Mouse (Mus musculus): ENCODE measurements around the gene Mroh2a. TPM values are rescaled to one million over a fixed set of nuclear protein-coding genes. Genes with fewer than 3 reads are reported as not detected.

Mroh2a gene
- total RNA-seq, 1 experiment: 0.76 TPM

GRCm38 (mm10) chr1:88266123-88266522 is 39.3 kb downstream of the Mroh2a start:
- H3K9ac ChIP-seq (ENCODE audit: insufficient read depth, low read depth, low read length, poor library complexity, severe bottlenecking): no peak overlapping the region
- in situ Hi-C loops (cut with MboI; ENCODE audit: low sequenced_read_pairs in 2 of 2, unreplicated experiment in 2 of 2): no loop called here
- TF ChIP-seq ZNF384 (IDR thresholded peaks at IDR 0.05; ENCODE audit: low read depth, low read length) (no peak), CHD2 (IDR thresholded peaks at IDR 0.05; ENCODE audit: low read depth, low read length) (no peak), MAFK (IDR thresholded peaks at IDR 0.05; ENCODE audit: insufficient read depth, low read depth, low read length) (no peak), HCFC1 (IDR thresholded peaks at IDR 0.05; ENCODE audit: borderline replicate concordance, insufficient read depth, low read length) (no peak), ZC3H11A (IDR thresholded peaks at IDR 0.05; ENCODE audit: borderline replicate concordance, low read depth, low read length) (no peak)
- H3K9me3 ChIP-seq (ENCODE audit: control insufficient read depth, insufficient read depth, low read depth, low read length): peaks cover 3% of the 10 kb centered on the region; the same call in 1 of the 2 replicates
- H3K4me1 ChIP-seq (ENCODE audit: control insufficient read depth in 2 of 2, insufficient read depth in 2 of 2, low read length in 2 of 2, poor library complexity in 1 of 2): peaks cover 3 to 4% of the 10 kb centered on the region in 2 experiments; a peak in 2 of 4 replicates
- no peak overlapping the region for H3K27ac ChIP-seq (ENCODE audit: insufficient read depth, low read depth, low read length, poor library complexity, severe bottlenecking)
- H3K36me3 ChIP-seq (ENCODE audit: control insufficient read depth, insufficient read depth, low read length, poor library complexity, severe bottlenecking): peaks cover 80% of the 10 kb centered on the region
- no peak for DNase-seq (ENCODE audit: low read depth, low spot score)
- H3K4me3 ChIP-seq (ENCODE audit: insufficient read depth in 1 of 2, low read depth in 1 of 2, low read length in 2 of 2, poor library complexity in 1 of 2, severe bottlenecking in 1 of 2): no peak overlapping the region

GRCm38 (mm10) chr1:88267489-88267888 is 40.7 kb downstream of the Mroh2a start:
- no peak for TF ChIP-seq ZNF384 (IDR thresholded peaks at IDR 0.05; ENCODE audit: low read depth, low read length)
- H3K36me3 ChIP-seq (ENCODE audit: control insufficient read depth, insufficient read depth, low read length, poor library complexity, severe bottlenecking): peaks cover 89% of the 10 kb centered on the region
- no peak overlapping the region for H3K4me3 ChIP-seq (ENCODE audit: insufficient read depth in 1 of 2, low read depth in 1 of 2, low read length in 2 of 2, poor library complexity in 1 of 2, severe bottlenecking in 1 of 2)
- H3K9me3 ChIP-seq (ENCODE audit: control insufficient read depth, insufficient read depth, low read depth, low read length): peaks cover 5% of the 10 kb centered on the region; the same call in 1 of the 2 replicates
- H3K9ac ChIP-seq (ENCODE audit: insufficient read depth, low read depth, low read length, poor library complexity, severe bottlenecking): no peak overlapping the region
- no peak for DNase-seq (ENCODE audit: low read depth, low spot score)
- in situ Hi-C loops (cut with MboI; ENCODE audit: low sequenced_read_pairs in 2 of 2, unreplicated experiment in 2 of 2): no loop called here
- H3K27ac ChIP-seq (ENCODE audit: insufficient read depth, low read depth, low read length, poor library complexity, severe bottlenecking): no peak overlapping the region
- peaks cover 2 to 3% of the 10 kb centered on the region in 2 experiments; a peak in 2 of 4 replicates for H3K4me1 ChIP-seq (ENCODE audit: control insufficient read depth in 2 of 2, insufficient read depth in 2 of 2, low read length in 2 of 2, poor library complexity in 1 of 2)

- Histone ChIP-seq H3K27ac (ENCODE audit: insufficient read depth, low read depth, low read length, poor library complexity, severe bottlenecking) (no peak overlapping the region), H3K36me3 (ENCODE audit: control insufficient read depth, insufficient read depth, low read length, poor library complexity, severe bottlenecking) (peaks cover 91% of the 10 kb centered on the region), H3K4me1 (ENCODE audit: control insufficient read depth in 2 of 2, insufficient read depth in 2 of 2, low read length in 2 of 2, poor library complexity in 1 of 2) (no peaks in the 10 kb centered on the region), H3K4me3 (ENCODE audit: insufficient read depth in 1 of 2, low read depth in 1 of 2, low read length in 2 of 2, poor library complexity in 1 of 2, severe bottlenecking in 1 of 2) (no peak overlapping the region), H3K9ac (ENCODE audit: insufficient read depth, low read depth, low read length, poor library complexity, severe bottlenecking) (no peak overlapping the region), H3K9me3 (ENCODE audit: control insufficient read depth, insufficient read depth, low read depth, low read length) (peaks cover 5% of the 10 kb centered on the region; the same call in 1 of the 2 replicates)
- DNase-seq (ENCODE audit: low read depth, low spot score): no peak
- TF ChIP-seq ZC3H11A (IDR thresholded peaks at IDR 0.05; ENCODE audit: borderline replicate concordance, low read depth, low read length) (no peak), CHD2 (IDR thresholded peaks at IDR 0.05; ENCODE audit: low read depth, low read length) (no peak), ZNF384 (IDR thresholded peaks at IDR 0.05; ENCODE audit: low read depth, low read length) (no peak), HCFC1 (IDR thresholded peaks at IDR 0.05; ENCODE audit: borderline replicate concordance, insufficient read depth, low read length) (no peak), MAFK (IDR thresholded peaks at IDR 0.05; ENCODE audit: insufficient read depth, low read depth, low read length) (no peak)
- in situ Hi-C loops (cut with MboI; ENCODE audit: low sequenced_read_pairs in 2 of 2, unreplicated experiment in 2 of 2): no loop called here
Measured at GRCm38 (mm10) chr1:88268070-88268469, 41.3 kb downstream of the Mroh2a start.

GRCm38 (mm10) chr1:88269539-88270309 is 42.9 kb downstream of the Mroh2a start:
- Histone ChIP-seq H3K9ac (ENCODE audit: insufficient read depth, low read depth, low read length, poor library complexity, severe bottlenecking) (no peak overlapping the region), H3K27ac (ENCODE audit: insufficient read depth, low read depth, low read length, poor library complexity, severe bottlenecking) (no peak overlapping the region), H3K4me3 (ENCODE audit: insufficient read depth in 1 of 2, low read depth in 1 of 2, low read length in 2 of 2, poor library complexity in 1 of 2, severe bottlenecking in 1 of 2) (no peak overlapping the region), H3K36me3 (ENCODE audit: control insufficient read depth, insufficient read depth, low read length, poor library complexity, severe bottlenecking) (peaks cover 91% of the 10 kb centered on the region), H3K9me3 (ENCODE audit: control insufficient read depth, insufficient read depth, low read depth, low read length) (peaks cover 5% of the 10 kb centered on the region; the same call in 1 of the 2 replicates), H3K4me1 (ENCODE audit: control insufficient read depth in 2 of 2, insufficient read depth in 2 of 2, low read length in 2 of 2, poor library complexity in 1 of 2) (0 out of 4 replicates have a peak, but pooled peaks cover 0 to 2% of the 10 kb centered on the region in 2 experiments)
- no peak for DNase-seq (ENCODE audit: low read depth, low spot score)
- in situ Hi-C loops (cut with MboI; ENCODE audit: low sequenced_read_pairs in 2 of 2, unreplicated experiment in 2 of 2): no loop called here
- TF ChIP-seq MAFK (IDR thresholded peaks at IDR 0.05; ENCODE audit: insufficient read depth, low read depth, low read length) (no peak), ZNF384 (IDR thresholded peaks at IDR 0.05; ENCODE audit: low read depth, low read length) (no peak), CHD2 (IDR thresholded peaks at IDR 0.05; ENCODE audit: low read depth, low read length) (no peak), HCFC1 (IDR thresholded peaks at IDR 0.05; ENCODE audit: borderline replicate concordance, insufficient read depth, low read length) (no peak)

Data from ES-E14 (cell line).